Mouse (Mus musculus) liver, embryonic 16.5 days (tissue): ENCODE data around the gene Sowaha. TPM values are rescaled to one million over a fixed set of nuclear protein-coding genes. Genes with fewer than 3 reads are reported as not detected.

ENCODE experiments used
- ATAC-seq: fragments of 200-750 bp; cut with Nextera tagmentation; 2 replicates; pipeline ENCODE4 v1.8.0; 2017; ENCODE audit warnings: low read depth, mild to moderate bottlenecking, moderate number of reproducible peaks, moderate library complexity
- H3K27ac ChIP-seq: fragments of 300-500 bp; sonication (generic); 2 replicates; pipeline ENCODE4 v1.5.1; 2014; ENCODE audit warnings: mild to moderate bottlenecking, low read length
- H3K27me3 ChIP-seq: fragments of 300-500 bp; sonication (generic); 2 replicates; pipeline ENCODE4 v1.6.1; 2014; ENCODE audit warnings: low read depth, low read length, mixed read lengths; ENCODE audit not compliant: control insufficient read depth, insufficient read depth
- H3K36me3 ChIP-seq: fragments of 300-500 bp; sonication (generic); 2 replicates; pipeline ENCODE4 v1.6.1; 2014; ENCODE audit warnings: mild to moderate bottlenecking; ENCODE audit not compliant: control insufficient read depth, insufficient read depth
- H3K4me1 ChIP-seq: fragments of 300-500 bp; sonication (generic); 2 replicates; pipeline ENCODE4 v1.6.1; 2014; ENCODE audit warnings: low read depth, low read length, mixed read lengths; ENCODE audit not compliant: control insufficient read depth
- H3K4me2 ChIP-seq: fragments of 300-500 bp; sonication (generic); 2 replicates; pipeline ENCODE4 v1.6.1; 2014; ENCODE audit warnings: low read depth, low read length, mixed read lengths
- H3K4me3 ChIP-seq: fragments of 300-500 bp; sonication (generic); 2 replicates; pipeline ENCODE4 v1.5.1; 2014; ENCODE audit warnings: low read depth, mild to moderate bottlenecking, low read length
- H3K9ac ChIP-seq: fragments of 300-500 bp; sonication (generic); 2 replicates; pipeline ENCODE4 v1.6.1; 2014; ENCODE audit warnings: low read depth, low read length
- H3K9me3 ChIP-seq: fragments of 300-500 bp; sonication (generic); replicated peaks from 2 replicates; pipeline ENCODE4 v1.6.1; 2016; ENCODE audit warnings: low read length; ENCODE audit not compliant: control insufficient read depth
- WGBS: fragments of 180-500 bp; shearing (Covaris S2); extraction: QIAGEN DNeasy Blood & Tissue Kit; methylation state at CpG from one replicate; pipeline ENCODE4 v1.1.7; 2014; ENCODE audit not compliant: insufficient replicate concordance; 5-methylcytosine and 5-hydroxymethylcytosine counted together
- polyA plus RNA-seq: library from polyadenylated mRNA; unstranded; fragments of >200 nt; fragmentation: Nextera tagmentation; extraction: Ambion mirVana; gene quantifications from 2 replicates; pipeline ENCODE4 v1.2.1, GENCODE M21; 2015

Sowaha gene
- polyA plus RNA-seq, 1 experiment from 2014 or later: 15.9 TPM

DNA sequence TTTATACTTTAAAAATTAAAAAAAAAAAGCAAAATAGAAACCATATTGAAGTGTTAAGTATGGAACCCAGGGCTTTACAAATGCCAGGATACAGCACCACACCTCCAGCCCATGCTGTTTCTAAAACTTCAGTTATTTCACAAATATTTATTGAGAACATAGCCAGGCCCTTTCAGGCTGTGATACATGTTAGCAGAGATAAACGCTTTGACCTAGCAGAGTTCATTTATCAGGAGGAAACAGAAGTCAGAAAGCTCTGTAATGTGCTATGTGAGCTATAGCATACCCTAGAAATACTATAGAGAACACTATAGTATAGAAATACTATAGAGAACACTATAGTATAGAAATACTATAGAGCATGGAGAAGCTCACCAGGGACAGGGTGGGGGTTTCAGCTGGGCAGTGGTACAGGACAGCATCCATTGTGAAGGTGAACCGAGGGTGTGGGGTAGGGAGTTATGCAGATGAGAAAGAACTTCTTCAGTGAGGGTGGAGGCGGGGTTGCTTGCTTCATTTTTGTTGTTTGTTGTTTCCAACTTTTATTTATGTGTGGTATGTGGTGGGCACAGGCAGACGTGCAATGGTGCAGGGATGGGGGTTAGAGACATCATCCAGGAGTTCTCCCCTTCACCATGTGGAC, 1.1 kb upstream of the Sowaha start:
- peak; percentile 72 for ATAC-seq
- Histone ChIP-seq H3K27ac (peak overlapping the region; percentile 98), H3K4me1 (peaks cover 62% of the 10 kb centered on the region), H3K9me3 (no peaks in the 10 kb centered on the region), H3K4me3 (peak overlapping the region; percentile 82), H3K4me2 (peak overlapping the region; percentile 72), H3K36me3 (peaks cover 4% of the 10 kb centered on the region), H3K27me3 (peaks cover 38% of the 10 kb centered on the region), H3K9ac (peak overlapping the region; percentile 80)
- 27% methylated on average over 4 of the region's 4 CpGs for WGBS

DNA sequence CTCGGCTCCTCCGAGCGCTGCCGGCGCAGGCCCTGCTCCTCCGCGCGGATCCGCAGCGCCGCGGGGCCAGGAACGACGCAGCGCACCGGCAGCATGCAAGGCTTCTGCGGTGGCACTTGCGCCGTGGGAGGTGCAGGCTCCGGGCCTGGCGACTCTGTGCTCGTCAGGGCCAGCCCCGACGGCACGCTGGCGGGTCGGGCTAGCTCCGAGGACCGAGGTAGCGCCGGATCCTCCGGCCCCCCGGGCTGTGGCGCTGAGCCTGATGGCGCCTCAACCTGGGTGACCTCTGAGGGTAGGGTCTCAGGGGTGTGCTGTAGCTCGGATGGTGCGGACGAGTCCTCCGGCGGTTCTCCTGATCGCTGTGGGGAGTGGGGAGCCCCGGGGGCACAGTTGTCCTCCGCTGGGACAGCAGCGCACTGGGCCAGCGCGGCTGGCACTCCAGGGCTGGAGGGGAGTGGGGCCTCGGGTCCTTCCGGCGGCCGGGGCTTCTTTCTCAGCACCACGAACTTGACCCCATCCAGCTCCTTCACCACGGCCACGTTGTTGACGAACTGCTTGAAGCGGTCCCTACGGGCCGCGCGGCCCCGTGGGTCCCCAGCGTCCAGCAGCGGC, 797 bp downstream of the Sowaha start:
- peak overlapping the region; percentile 72 for H3K4me2 ChIP-seq
- H3K4me1 ChIP-seq: peaks cover 52% of the 10 kb centered on the region
- H3K27ac ChIP-seq: peak overlapping the region; percentile 98
- ATAC-seq: no peak
- H3K27me3 ChIP-seq: peaks cover 50% of the 10 kb centered on the region
- peaks cover 4% of the 10 kb centered on the region for H3K36me3 ChIP-seq
- H3K4me3 ChIP-seq: peak overlapping the region; percentile 82
- WGBS: under 1% methylated on average over 62 of the region's 62 CpGs
- peak overlapping the region; percentile 80 for H3K9ac ChIP-seq
- no peaks in the 10 kb centered on the region for H3K9me3 ChIP-seq

DNA sequence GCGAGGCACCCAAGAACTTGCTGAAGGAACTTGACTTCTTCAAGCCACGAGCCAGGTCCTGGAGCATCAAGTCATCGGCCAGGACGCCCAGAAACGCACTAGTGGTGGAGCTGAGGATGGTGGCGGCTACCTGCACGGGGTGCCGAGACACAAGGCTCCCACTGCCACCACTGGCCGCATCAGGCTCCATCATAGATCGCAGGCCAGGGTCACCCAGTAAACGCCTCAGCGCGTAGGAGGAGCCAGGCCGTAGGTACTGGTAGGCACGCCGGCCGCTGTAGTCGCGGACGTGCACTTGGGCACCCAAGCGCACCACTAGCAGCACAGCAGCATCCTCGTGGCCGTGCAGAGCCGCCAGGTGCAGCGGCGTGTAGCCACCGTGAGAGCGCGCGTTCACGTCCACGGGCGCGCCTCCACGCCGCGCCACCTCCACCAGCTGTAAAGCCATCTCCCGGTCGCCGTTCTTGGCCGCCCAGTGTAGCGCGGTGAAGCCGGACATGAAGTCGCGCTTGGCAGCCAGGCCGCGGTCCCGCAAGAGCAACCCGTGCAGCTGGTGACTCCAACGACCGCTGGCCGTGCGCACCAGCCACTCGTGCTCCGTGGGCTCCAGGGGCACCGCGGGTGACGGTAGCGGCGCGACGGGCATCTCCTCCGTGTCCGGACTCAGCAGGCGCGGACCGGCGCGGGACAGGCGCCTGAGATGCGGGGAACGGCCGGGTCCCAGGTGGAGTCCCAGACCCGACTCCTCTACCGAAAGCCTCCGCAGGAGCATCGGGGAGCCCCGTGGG, 1.5 kb downstream of the Sowaha start:
- H3K4me2 ChIP-seq: peak overlapping the region; percentile 72
- WGBS: 6% methylated on average over 79 of the region's 79 CpGs
- H3K27me3 ChIP-seq: peaks cover 54% of the 10 kb centered on the region
- peak overlapping the region; percentile 98; the same call in 1 of the 2 replicates for H3K27ac ChIP-seq
- peak overlapping the region; percentile 82 for H3K4me3 ChIP-seq
- ATAC-seq: no peak
- peaks cover 46% of the 10 kb centered on the region for H3K4me1 ChIP-seq
- H3K36me3 ChIP-seq: peaks cover 4% of the 10 kb centered on the region
- no peaks in the 10 kb centered on the region for H3K9me3 ChIP-seq
- H3K9ac ChIP-seq: peak overlapping the region; percentile 80

DNA sequence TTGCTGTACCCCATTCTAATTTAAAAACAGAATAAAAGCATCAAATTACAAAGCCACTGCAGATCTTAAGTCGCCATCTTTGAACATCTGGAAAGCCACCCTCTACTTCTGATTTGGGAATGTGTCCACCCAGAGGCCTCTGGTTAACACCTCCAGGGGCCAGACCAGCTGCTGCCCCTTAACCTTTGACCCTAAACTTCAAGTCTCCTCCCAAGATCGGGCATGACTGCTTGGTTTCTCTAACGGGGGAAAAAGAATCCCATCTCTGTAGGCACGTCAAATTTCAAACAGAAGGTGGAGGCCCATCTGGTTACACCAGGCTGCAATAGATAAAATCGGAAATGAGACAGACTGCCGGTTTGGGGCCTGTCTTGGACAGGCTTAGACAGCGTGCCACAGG, 2.2 kb downstream of the Sowaha start:
- 27% methylated on average over 7 of the region's 7 CpGs for WGBS
- peak overlapping the region; percentile 80 for H3K9ac ChIP-seq

DNA sequence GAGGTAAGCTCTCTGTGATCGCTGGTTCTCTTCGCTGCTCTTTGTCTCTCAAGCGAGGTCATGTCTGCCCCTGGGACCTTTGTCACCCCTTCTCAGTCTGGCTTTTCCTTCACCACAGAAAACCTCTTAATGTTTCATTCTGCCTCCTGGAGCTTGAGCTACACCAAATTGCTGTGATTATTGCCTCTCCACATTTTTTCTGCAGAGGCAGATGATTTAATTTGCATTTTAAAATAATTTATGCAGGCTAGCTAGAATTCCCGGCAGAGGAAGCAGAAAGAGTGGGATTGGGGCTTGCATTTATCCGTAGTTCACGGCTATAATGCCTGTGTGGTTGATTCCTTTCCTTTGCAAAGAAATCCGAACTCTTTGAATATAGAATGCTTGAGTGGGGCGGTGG, 4.5 kb downstream of the Sowaha start:
- Histone ChIP-seq H3K4me1 (peaks cover 23% of the 10 kb centered on the region), H3K9me3 (no peaks in the 10 kb centered on the region), H3K36me3 (peaks cover 4% of the 10 kb centered on the region), H3K27me3 (peaks cover 73% of the 10 kb centered on the region), H3K9ac (no peak overlapping the region), H3K4me2 (no peak overlapping the region), H3K4me3 (no peak overlapping the region), H3K27ac (no peak overlapping the region)
- no peak for ATAC-seq
- 30% methylated on average over 8 of the region's 8 CpGs for WGBS

More for the DNA sequence above, 2.2 kb downstream of the Sowaha start:
- ATAC-seq: no peak
- Histone ChIP-seq H3K36me3 (peaks cover 4% of the 10 kb centered on the region), H3K9me3 (no peaks in the 10 kb centered on the region), H3K4me2 (peak overlapping the region; percentile 72), H3K4me3 (peak overlapping the region; percentile 82), H3K4me1 (peaks cover 40% of the 10 kb centered on the region), H3K27me3 (peaks cover 59% of the 10 kb centered on the region), H3K27ac (0 out of 2 replicates have a peak overlapping the region, but pooled peaks have one; percentile 2)

DNA sequence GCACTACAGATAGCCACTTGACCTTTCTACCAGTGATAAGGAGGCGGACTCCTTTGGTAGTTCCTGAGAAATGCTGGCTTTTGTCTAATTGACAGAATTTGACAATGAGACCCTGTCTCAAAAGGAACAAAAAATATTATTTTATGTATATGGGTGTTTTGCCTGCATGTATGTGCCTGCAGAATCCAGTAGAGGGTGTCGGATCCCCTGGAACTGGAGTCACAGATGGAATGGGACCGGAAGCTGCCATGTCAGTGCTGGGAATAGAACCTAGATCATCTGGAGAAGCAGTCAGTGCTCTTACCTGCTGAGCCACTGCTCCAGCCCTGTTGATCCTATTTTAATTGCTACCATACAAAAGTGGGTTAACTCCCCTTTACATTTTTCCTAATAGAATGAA, 7.4 kb downstream of the Sowaha start:
- H3K27ac ChIP-seq: no peak overlapping the region
- no peak overlapping the region for H3K4me3 ChIP-seq
- no peak overlapping the region for H3K4me2 ChIP-seq
- H3K9me3 ChIP-seq: no peaks in the 10 kb centered on the region
- 59% methylated on average over 3 of the region's 3 CpGs for WGBS
- no peak for ATAC-seq
- H3K4me1 ChIP-seq: peaks cover 5% of the 10 kb centered on the region
- peaks cover 59% of the 10 kb centered on the region for H3K27me3 ChIP-seq
- H3K36me3 ChIP-seq: peaks cover under 1% of the 10 kb centered on the region
- no peak overlapping the region for H3K9ac ChIP-seq

DNA sequence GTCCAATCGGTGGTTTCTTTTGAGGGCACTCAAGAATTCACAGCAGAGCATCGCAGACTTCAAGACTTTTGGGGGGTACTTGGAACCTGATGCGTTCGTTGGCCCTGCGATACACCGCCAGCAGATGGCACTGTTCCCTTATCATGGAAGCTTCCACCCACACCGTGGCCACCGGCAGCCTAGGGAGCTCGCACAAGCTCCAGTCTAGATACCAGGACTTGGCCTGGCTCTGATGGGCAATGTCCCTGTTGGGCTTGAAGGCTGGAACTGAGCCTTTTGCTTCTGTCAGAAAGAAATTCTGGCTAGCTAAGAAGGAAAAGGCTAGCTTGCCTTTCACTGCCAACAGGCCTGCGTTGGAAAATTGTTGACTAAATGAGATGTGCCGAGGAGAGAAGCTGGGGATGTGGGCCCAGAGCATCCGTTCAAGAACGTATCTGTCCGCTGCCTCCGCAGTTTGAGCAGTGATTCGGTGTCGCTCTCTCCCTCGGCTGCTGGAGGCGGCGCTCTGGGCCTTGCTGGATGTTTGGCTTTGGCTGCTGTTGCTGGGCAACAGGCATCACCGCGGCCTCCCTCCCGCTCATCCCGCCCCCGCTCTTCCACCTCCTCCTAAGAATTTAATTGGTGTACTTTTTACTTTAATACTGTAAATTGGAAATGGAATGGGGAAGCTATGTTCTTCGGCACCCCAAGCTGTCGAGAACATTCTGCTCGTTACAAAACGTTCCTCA, 9.9 kb downstream of the Sowaha start, which contains the start of gene Gm9837:
Gm9837 (minus strand) TSS at position 512 of the 728 bp plus-strand sequence.
- Histone ChIP-seq H3K27ac (no peak within 1 kb of the TSS), H3K36me3 (no peaks in the 10 kb centered on the region), H3K4me2 (0 out of 2 replicates have a peak within 1 kb of the TSS, but pooled peaks have one; percentile 10), H3K9me3 (no peaks in the 10 kb centered on the region), H3K27me3 (peaks cover 56% of the 10 kb centered on the region), H3K4me3 (no peak within 1 kb of the TSS), H3K9ac (no peak within 1 kb of the TSS), H3K4me1 (peaks cover 7% of the 10 kb centered on the region)
- WGBS: 8% methylated on average over 29 of the region's 29 CpGs
- peak; percentile 80 for ATAC-seq

DNA sequence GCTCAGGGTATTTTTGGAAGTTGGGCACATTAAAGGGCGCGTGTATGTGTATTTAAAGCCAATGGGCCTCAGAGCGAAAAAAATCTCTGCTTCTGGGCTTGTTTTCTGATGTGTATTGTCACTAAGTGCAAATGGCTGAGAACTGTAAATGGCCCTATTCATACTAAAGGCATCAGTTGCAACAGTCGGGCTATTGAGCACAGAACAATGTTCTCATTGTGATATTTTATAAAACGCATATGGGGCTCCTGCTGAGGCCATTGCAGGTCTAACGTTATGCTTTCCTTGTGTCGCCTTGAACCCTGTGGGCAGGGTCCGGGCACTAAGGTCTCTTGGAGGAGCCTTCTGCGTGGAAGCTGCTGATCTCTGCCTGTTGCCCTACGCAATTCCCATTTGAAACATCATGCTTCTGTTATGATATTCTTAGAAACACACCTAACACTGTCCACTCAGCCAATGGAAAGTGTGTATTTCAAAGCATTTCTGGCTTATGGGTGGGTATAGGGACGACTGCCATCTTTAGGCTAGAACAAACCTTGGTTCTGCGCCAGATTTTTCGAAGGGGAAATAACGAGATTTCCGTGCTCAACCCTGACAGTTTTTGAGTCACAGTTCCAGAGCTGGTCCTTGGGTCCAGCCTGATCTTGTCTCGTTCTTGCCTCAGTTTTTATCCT, 10.6 kb downstream of the Sowaha start:
- Histone ChIP-seq H3K4me1 (peaks cover 7% of the 10 kb centered on the region), H3K9ac (no peak overlapping the region), H3K4me2 (no peak overlapping the region), H3K27me3 (peaks cover 58% of the 10 kb centered on the region), H3K9me3 (no peaks in the 10 kb centered on the region), H3K27ac (no peak overlapping the region), H3K36me3 (no peaks in the 10 kb centered on the region), H3K4me3 (no peak overlapping the region)
- 37% methylated on average over 16 of the region's 16 CpGs for WGBS
- ATAC-seq: no peak
